In the genomic region with DNA sequence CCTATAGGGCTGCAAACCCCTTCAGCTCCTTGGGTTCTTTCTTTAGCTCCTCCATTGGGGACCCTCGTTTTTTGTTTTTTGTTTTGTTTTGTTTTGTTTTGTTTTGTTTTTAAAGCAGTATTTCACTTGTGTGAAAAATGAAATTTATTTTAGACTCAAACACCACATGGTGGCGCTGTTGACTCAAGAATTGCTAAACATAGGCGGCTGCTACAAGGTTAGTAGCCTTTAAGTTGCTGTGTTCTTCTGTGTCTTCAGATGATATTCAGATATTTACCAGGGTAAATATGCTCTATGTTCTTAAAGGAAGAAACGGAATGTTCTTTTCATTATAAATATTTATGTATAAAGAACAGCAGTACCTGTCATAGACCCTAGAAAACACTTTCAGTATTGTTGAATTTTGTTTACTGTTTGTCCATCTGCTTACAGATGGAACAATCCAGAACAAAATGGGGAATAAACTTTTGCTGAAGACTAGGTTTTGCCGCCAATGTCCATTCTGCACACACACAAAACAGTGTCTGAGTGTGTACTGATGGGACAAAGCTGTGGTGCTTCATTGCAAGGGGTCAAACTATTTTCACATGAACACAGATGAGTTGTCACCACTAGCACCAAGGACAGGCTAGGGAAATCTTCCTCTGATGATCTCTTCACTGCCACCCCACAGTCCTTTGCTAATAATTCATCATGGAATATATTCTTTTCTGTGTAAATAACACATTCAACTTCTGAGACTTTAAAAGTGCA, we compare ENCODE assay signal across 8 mouse cellular contexts.
DNase-seq lines count a peak whose midpoint lies in the region; ATAC-seq lines count a peak whose summit lies in the region.

No protein-coding gene starts in this region.

- H3K27ac ChIP-seq in heart, embryonic 10.5 days: no peak overlapping the region
- no peak overlapping the region for H3K27ac ChIP-seq in hindbrain, embryonic 11.5 days (ENCODE audit: low read depth, low read length)
- no peak overlapping the region for H3K27ac ChIP-seq in midbrain, embryonic 13.5 days

- H3K27me3 ChIP-seq in heart, embryonic 10.5 days (ENCODE audit: insufficient read depth, poor library complexity, severe bottlenecking): no peaks in the 10 kb centered on the region
- H3K27me3 ChIP-seq in hindbrain, embryonic 11.5 days (ENCODE audit: control insufficient read depth, insufficient read depth, low read length): no peaks in the 10 kb centered on the region
- H3K27me3 ChIP-seq in midbrain, embryonic 13.5 days: no peaks in the 10 kb centered on the region

- peak; percentile 32 to 73 for DNase-seq in heart, postnatal 10 days
- DNase-seq in heart, embryonic 10.5 days (ENCODE audit: low spot score): no peak
- DNase-seq in NIH3T3 (ENCODE audit: low read depth): peak; percentile 86
- DNase-seq in embryo, embryonic 10 days (ENCODE audit: low spot score): peak; percentile 83
- peak; percentile 75 for DNase-seq in hindbrain, embryonic 11.5 days (ENCODE audit: low spot score)
- peak; percentile 36 to 62 for DNase-seq in left cerebral cortex, postnatal 10 days (ENCODE audit: extremely low spot score in 1 of 2, low spot score in 2 of 2)
- DNase-seq in thymus, postnatal 0 days (ENCODE audit: low spot score): peak; percentile 75

- no peak overlapping the region for H3K4me2 ChIP-seq in hindbrain, embryonic 11.5 days (replicated peaks; ENCODE audit: low read depth, low read length)
- no peak overlapping the region for H3K4me2 ChIP-seq in midbrain, embryonic 13.5 days (replicated peaks)

- H3K9ac ChIP-seq in hindbrain, embryonic 11.5 days (ENCODE audit: low read depth, low read length): no peak overlapping the region
- H3K9ac ChIP-seq in midbrain, embryonic 13.5 days (replicated peaks): no peak overlapping the region

- no peak overlapping the region for H3K4me3 ChIP-seq in heart, embryonic 10.5 days
- no peak overlapping the region for H3K4me3 ChIP-seq in hindbrain, embryonic 11.5 days (ENCODE audit: low read depth, low read length)
- no peak overlapping the region for H3K4me3 ChIP-seq in midbrain, embryonic 13.5 days (replicated peaks)

- intact Hi-C loops in heart, postnatal 10 days (cut with DNase I): loop anchor here (10.0 kb wide), 1 partner anchor 351 kb away; no protein-coding TSS in a partner anchor
- intact Hi-C loops in left cerebral cortex, postnatal 10 days (cut with DNase I): no loop called here

- 9% methylated on average over 5 of the region's 5 CpGs for WGBS in heart, embryonic 10.5 days
- 13% methylated on average over 5 of the region's 5 CpGs for WGBS in hindbrain, embryonic 11.5 days
- WGBS in midbrain, embryonic 13.5 days: 10% methylated on average over 5 of the region's 5 CpGs

- H3K9me3 ChIP-seq in heart, embryonic 10.5 days: no peaks in the 10 kb centered on the region
- H3K9me3 ChIP-seq in hindbrain, embryonic 11.5 days (ENCODE audit: control insufficient read depth, low read length): no peaks in the 10 kb centered on the region
- H3K9me3 ChIP-seq in midbrain, embryonic 13.5 days: no peaks in the 10 kb centered on the region

- no peaks in the 10 kb centered on the region for H3K36me3 ChIP-seq in heart, embryonic 10.5 days
- no peaks in the 10 kb centered on the region for H3K36me3 ChIP-seq in hindbrain, embryonic 11.5 days (ENCODE audit: control insufficient read depth, insufficient read depth, low read length)
- no peaks in the 10 kb centered on the region for H3K36me3 ChIP-seq in midbrain, embryonic 13.5 days

- ATAC-seq in hindbrain, embryonic 11.5 days (ENCODE audit: low FRiP score): peak; percentile 66; the same call in 1 of the 2 replicates
- ATAC-seq in midbrain, embryonic 13.5 days: peak; percentile 77; the same call in 1 of the 2 replicates

- H3K4me1 ChIP-seq in heart, embryonic 10.5 days: no peaks in the 10 kb centered on the region
- no peaks in the 10 kb centered on the region for H3K4me1 ChIP-seq in hindbrain, embryonic 11.5 days (replicated peaks; ENCODE audit: control insufficient read depth, insufficient read depth, low read length)
- no peaks in the 10 kb centered on the region for H3K4me1 ChIP-seq in midbrain, embryonic 13.5 days (replicated peaks)
